Mouse (Mus musculus) spleen, postnatal 10 days (tissue): ENCODE measurements at regions not wholly inside any gene's neighbourhood (a gene's known extent, or its start where the extent isn't known, plus 50 kb on each side); places are given as distances from the start of the nearest gene placed in this dataset.

Source experiments
- DNase-seq, 2 experiments: peaks; one replicate each; pipeline ENCODE4 v3.0.0; 2021 to 2022; ENCODE audit warnings: low spot score in 2 of 2

DNA sequence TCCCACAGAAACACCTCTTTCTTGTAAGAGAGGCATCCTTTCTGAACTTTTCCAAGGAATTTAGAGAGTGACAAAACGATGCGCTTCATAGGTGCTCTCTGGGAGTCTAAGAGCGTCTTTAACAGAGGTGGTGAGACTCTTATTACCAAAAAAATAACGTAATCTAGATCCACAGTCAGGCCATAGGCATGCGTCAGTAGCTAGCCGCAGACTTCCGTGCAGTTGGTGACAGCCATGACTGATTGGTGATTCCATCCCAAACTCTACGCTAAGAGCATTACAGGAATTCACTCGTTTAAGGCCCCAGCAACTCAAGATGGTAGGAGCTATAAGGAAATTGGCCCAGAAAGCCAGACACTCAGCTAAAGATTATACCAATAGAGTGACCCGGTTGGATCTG, 197.4 kb downstream of the Sox9 start:
- DNase-seq, result no peak

DNA sequence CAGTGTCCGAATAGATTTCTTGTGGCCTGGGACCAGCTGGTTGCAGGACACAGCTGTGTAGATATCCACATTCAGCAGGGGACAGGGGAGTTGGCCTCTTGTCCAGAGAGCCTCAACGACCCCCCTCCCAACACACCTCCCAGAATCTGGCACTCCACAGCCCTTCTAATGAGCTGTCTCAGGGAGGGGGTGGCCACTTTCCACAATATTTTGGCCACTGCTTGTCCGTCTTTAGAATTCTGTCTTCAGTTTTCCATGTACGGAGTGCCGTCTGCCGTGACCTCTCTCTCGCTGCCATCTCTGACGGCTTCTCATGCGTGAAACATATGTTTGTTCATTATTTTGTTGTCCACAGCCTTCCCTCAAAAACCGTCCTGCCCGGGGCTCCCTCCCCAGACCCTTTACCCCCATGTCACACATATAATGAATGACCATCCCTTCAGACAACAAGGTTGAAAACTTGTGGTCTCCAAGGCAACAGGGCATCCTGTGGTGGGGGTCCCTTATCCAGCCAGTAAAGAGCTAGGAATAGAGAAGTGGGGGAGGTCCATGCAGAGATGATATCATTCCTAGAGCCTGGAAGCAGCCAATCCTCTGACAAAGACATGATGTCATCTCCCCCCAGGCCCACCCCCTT, 200.3 kb downstream of the Sox9 start:
- no peak for DNase-seq

DNA sequence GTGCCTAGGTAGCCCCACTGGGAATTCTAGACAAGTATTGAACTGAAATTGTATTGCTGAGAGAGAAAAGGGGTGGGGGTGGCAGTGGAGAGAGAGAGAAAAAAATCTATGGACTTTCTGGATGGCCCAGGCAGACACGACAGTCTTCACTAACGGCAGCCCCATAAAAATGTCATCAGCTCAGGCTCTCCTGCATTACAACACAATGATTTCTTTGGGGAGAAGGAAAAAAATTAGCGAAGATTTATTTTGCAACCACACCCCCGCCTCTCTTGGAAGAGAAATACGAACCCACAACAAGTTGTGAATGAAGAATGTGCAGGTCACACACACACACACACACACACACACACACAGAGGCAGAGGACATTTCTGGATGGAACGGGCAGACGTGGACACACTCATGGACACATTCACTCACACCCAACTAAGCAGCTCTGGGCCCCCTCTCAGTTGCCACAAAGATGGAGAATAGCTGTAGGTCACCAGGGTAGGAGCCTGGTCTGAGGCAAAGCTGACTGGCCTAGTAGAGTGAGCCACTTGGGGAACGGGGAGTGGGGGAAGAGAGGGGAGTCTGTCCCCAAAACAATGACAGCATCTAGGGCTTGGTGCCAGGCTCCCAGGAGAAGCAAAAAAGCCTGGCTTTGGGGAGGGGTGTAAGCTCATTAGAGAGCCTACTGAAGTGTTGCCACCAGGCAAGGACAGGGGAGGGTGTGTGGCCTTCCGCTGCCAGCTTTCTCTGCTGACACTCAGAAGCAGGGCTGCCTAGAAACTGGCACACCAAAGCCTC, 201.0 kb downstream of the Sox9 start:
- DNase-seq, result no peak

DNA sequence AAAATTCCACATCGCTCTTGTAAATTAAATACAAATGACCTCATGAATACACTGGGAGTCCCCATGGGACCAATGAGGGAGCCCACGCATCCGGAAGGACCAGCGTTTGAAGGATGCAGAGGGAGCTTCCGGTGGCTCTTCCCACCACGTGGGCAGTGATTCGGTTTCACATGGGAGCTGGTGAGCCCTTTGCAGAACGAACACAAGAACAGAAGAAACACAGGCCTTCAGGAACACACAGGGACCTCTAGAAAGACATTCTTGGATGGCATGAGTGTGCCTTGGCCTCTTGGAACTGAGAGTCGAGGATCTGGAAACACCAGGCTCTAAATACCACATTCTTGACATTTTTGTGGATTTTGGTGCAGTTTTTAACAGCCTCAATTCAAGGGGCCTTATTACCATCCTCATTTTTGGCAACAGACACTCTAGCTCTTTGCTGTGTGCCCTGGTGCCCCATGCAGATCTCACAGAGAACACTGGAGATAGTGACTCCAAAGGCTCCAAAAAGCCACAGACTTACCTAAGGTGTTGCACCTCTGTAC, 204.1 kb downstream of the Sox9 start:
- DNase-seq, result no peak

DNA sequence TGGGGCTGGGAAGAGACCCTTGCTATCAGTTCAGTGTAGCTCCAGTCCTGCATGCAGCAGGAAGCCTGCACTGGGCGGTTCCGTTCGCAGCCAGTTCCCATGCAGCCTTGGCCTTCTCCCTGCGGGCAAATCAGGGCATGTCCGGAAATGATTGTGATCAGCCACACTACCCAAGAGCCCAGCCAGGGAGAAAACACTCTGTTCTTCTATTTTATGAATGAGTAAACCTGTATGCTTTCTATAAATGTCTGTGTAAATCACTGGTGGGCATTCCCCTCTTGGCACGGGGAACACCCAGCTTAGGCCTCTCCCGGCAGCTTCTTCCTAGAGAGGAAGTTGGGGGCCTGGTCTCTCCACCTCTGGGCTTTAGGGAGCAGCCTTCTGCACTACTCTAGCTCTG, 205.8 kb downstream of the Sox9 start:
- DNase-seq, result no peak

DNA sequence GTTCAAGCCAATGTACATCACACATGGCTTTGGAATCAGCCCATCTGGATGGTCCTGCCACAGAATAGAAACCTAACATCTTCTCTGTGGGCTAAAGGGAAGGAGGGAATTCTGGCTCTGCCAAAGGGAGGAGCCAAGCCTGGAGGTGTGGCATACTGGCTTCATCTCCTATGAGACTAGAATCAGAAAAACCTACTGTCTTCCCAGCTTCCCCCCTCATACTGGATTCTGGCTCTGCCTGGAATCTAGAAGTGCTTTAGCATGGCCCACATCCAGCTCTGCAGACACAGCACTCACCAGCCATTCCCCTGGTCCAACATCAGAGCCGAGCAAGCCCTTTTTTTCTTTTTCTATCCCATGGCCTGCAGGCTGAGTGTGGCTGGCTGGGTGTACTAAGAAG, 206.9 kb downstream of the Sox9 start:
- DNase-seq, result no peak

DNA sequence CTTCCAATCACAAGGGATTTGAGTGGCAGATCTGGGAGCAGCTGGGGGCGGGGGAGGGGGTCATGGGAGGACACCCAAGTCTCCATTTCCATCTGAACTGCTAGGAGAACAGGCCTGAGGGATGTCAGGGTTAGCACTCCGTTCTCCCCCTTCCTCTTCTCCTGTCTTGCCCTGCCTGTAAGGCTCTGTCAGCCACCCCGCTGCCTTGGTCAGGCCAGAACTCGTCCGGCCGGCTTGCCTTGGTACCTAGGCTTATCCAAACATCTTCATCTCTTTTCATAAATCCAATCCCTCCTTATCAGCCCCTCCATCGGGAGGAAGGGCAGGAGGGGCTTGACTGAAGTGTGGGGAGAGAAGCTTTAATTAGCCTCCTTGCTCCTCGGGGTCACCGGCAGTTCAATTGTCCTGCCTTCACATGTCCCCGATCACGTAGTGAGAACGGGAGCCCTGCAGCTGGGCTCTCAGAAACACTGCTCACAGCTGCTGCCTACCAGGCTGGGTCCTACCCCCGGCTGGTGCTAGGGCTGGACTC, 208.0 kb downstream of the Sox9 start:
- DNase-seq, result no peak

DNA sequence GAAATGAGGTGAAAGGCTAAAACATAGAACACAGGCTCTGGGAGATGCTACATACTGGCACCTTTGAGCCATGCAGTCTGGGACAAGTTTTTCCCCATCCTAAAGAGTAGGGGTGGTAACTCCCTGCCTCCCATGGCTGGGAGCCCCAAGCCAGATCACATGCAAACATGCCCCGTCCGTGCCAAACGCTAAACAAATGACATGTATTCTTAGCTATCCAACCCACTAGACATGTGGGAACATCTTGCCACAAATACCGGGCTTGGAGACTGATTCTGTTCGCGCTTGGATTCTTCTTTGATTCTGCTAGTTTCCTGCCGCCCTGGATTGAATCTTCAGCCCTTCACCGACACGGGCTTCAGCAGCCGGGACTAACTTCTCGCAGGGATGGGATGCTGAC, 208.7 kb downstream of the Sox9 start:
- no peak for DNase-seq

DNA sequence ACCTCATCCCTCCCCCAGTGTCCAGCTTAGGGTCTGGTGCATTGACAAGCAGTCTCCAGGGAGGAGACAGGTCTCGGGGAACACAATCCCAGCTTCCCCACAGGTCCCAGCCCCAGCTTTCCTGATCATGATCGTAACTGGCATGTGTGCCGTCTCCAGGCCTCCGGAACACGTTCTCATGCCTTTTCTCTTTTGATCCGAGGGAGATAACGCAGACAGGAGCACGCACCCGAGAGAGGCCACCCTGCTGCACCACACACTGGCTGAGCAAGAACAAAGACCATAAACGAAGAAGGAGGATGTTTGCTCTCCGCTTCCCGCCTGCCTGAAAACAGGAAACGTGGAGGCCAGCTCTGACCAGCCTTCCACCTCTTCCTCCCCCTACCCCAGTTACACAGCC, 209.8 kb downstream of the Sox9 start:
- no peak for DNase-seq

DNA sequence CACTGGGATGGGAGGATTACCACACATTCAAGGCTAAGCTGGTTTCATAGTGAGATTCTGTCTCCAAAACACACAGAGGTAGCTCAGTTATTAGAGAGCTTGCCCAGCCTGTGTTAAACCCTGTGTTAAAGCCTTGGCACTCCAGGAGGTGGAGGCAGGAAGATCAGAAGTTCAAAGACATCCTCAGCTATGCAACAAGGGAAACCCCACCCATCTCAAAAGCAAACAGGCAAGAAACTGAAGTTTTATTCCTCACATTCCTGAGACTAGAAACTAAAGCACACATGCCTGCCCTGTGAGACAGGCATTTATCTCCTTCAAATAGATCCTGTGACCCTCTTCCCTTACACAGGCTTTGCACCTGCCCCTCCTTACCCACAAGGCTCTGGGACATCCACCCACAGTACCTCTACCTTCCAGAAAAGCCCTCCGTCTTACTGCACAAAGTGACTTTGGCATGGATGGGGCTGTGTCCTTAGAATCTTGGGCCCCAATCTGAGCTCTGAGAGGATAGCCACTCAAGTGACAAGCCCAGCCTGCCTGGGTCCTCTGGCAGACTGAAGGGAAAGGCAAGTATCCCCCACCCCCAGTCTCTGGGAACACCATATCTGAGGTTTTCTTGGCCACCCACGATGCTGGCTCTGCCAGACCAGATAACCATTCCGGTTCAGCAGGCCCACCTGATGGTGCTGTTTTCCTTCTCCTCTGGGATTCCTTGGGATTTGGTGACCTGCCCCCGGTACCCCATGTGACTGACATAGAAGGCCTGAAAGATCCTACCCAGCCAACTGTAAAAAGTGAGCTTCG, 217.0 kb downstream of the Sox9 start:
- no peak for DNase-seq

DNA sequence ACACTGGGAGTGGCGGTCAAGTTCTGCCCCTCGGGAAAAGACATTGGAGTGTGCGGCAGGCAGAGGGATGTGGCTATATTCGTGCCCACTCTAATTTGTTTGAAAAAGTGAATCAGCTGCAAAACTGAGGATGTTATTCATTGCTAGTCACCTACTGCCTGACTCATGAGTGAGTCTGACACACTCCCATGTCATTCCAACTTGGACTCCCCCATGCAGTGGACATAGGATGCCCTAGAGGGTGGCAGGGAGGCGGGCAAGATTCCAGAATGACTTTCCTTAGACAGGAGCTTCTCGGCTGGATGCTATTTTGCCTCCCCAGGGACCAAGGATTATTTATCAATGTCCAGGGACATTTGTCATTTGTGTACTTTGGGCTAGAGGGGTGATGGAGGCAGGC, 219.0 kb downstream of the Sox9 start:
- DNase-seq, result no peak

DNA sequence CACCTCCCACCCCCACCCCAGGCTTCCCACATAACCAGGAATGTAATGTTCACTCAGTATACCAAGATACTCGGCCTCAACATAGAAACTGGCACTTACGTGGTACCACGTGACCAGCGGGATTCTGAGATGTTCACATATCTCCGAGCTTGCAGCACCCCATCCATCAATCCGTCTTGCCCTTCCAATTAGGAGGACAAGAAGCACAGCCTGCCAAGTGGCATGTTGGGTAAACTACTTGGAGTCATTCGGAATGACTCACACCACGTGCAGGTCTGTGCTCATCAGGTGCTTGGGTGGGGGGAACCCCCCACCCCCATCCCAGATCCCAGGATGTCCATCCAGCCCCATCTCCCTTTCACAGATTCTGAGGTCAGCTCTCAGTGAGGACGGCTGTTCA, 223.9 kb downstream of the Sox9 start:
- no peak for DNase-seq

DNA sequence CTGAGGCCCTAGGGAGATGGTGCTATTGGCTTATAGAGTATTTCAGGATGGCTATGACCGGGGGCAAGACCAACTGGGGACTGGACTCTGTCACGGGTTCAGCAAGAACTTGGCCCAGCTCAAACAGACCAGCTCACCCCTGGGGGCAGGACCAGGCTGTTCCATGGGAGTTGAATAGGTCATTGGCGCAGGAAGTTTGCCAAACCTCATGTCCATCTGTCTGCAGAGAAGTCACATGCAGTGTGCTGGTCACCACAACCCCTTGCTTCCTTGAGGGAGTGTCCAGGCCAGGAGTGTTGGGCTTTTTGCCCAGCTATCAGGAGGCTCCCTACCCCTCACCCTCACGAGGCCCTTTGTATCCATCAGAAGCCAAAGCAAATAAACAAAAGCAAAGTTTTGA, 226.5 kb downstream of the Sox9 start:
- no peak for DNase-seq

DNA sequence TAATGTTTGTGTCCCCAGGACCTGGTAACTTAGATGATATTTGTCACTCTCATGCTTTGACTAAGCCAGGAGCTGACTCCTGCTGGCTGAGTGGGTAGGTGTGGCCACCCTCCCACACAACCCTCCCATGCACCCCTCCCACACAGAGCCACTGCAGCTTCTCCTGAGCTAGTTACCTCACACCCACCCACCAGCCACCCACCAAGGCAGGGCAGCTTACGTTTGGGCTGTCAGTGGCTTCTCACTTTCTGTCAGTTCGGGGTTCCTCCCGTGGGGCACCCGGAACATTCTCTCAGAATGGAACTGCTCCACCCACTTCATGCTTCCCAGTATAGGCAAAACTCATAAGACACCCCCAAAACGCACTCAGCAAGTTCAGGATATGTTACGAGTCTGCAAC, 227.4 kb downstream of the Sox9 start:
- DNase-seq, result no peak

DNA sequence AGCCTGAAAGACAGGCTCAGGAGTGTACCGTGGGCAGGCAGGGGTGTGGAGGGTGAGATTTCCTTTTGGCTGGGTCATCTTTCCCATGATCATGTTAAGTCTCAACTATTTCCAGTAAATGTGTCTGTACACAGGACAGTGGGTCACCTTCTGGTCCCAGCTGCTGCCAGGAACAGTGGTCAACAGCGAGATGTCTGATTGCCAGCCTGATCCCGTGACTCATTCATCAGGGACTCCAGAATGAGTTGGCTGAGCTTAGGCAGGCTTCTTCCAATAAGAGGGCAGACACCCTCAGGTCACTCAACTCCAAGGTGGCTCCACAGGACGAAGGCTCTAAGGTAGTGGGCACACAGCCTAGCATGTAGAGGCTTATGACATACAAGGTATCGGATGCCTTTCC, 228.9 kb downstream of the Sox9 start:
- DNase-seq, result no peak

DNA sequence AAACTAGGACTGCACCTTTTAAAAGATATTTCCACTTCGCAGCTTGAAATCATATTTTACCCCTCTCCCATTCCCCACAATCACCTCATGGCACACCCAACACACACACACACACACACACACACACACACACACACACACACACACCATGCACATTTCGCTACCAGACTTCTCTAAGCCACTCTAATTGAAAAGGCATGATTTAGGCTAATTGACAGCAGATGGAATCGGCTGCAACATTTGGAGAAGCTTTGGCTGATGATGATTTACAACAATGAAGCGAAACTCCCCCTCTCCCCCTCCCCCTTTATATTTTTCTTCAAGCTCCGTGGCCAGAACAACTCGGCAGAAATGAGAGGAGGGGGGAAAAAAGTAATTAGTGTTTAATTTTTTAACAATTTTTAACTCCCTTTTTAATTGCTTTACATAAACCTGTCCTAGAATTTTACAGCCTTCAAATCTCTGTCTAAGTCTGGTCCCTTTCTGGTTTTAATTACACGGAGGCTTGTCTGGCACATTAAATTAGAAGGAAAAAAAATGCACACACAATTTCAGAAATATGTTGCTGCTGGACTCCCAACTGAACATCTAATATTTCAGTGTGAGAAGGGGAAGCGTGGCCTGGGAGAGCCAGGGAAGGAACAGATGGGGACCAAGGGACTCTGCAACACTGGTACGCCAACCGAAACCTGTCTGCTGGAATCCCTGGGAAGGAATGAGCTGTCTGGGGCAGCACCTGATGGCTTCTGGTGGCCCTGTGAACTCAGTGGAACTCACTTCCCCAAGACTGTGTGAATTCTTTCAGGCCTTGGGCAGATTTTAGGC, 232.4 kb downstream of the Sox9 start:
- no peak for DNase-seq

DNA sequence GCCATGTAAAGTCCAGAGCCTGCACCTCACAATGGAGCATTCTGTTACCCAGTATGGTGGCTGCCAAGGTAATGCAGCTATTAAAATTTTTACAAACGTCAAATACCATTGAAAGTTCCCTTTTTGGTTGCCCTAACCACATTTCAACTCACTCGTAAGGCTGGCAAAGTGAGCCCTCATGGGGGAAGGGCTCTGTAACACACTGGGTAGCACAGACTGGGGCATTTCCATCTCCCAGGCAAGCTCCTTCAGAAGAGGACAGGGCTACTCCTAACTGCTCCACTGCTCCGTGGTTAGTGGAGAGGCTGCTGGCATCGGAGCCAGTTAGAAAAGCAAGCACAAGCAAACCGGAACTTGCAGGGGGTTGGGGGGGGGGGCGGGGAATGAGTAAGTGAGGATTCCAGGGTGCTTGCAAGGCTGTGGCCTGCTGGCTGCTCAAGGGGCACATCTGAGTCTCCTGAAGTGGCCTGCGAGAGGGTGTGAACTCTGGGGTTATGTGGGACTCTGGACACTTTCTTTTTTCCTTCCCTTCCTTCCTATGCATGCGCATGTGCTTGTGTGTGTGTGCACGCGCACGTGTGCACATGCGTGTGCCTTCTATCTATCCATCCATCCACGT, 233.8 kb downstream of the Sox9 start:
- DNase-seq, result no peak

DNA sequence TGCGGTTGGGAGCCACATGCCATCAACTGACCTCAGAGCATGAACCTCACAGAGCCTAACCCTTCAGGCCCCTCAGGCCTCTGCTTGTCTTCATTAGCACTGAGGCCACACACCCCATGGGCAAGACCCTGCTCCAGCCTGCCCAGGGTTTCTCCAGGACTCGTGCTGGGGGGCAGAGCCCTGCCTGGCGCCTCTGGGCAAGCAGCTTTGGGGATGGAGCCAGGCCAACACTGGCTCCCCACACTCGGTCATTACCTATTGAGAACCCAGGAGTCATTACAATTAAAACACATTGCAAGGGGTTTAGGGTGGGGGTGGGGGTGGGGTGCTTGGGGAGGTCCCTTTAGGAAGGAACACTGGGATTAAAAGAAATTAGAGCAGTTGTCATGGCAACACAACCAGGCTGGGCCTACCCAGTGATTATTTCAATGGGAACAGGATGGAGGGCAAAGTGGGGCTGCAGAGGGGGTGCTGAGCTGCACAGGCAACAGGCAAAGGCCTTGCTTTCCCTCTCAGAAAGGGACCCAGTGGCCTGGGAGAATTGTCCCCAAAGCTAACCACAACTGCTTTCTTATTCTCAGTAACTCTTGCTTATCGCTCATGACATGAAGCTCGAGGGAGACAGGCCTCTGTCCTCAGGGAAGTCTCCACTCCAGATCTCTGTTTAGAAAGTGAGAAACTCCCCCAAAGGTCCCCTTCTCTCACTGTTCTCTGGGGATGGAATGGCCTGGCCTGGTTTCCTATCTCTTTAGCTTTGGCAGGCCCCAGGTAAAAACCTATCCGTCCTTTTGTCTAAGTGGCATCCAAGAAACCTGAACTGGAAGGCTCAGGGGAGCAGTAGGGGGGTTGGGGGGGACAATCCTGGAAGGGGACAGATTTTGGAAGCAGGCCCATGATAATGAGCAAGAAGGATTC, 235.0 kb downstream of the Sox9 start:
- DNase-seq, result no peak

DNA sequence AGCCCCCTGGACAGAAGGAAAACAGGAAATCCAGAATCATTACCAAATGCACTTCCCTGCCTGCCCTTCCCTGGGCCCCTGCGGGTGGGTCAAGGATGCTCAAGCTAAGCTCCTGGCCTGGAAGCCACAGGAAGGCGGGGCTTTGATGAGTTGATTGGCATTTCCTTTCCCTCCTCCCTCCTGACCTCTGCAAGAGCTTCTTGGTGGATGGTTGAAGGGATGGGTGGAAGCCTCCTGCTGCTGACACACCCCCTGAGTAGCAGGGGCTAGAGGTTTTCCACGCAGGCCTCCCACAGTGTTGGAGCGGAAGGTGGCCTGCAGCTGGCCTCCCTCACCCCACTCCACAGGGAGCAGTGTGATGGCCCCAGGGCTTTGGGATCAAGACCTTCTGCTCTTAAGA, 239.5 kb downstream of the Sox9 start:
- no peak for DNase-seq

DNA sequence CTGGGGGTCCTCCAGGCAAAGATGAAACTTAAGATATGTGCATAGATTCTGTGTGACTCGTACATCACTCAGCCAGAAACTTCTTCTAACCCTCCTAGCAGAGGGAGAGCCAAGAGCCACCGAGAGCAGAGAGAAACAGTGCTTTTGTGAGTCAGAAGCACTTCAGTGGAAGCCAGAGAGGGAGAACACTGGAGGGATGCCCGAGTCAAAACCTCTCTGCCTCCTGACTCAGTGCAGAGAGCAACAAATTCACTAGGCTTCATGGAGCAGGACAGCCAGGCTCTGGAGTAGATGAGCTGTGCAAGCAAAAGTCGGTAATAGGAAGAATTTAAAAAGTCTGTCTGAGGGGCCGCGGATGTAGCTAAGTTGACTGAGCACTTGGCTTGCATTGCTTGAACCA, 245.0 kb downstream of the Sox9 start:
- no peak for DNase-seq
